Mouse (Mus musculus) forebrain, embryonic 12.5 days (tissue): ENCODE results near the gene Morn1. TPM values are rescaled to one million over a fixed set of nuclear protein-coding genes. Genes with fewer than 3 reads are reported as not detected.
A peak's percentile ranks its signal among the peaks of the same experiment; 100 is the strongest.

Experiments used
- ATAC-seq: fragments of 200-750 bp; cut with Nextera tagmentation; 2 replicates; pipeline ENCODE4 v1.8.0; 2017; ENCODE audit warnings: moderate TSS enrichment; ENCODE audit not compliant: low FRiP score
- H3K27ac ChIP-seq: fragments of 300-500 bp; sonication (generic); 2 replicates; pipeline ENCODE4 v1.5.1; 2016; ENCODE audit warnings: mild to moderate bottlenecking
- H3K27me3 ChIP-seq: fragments of 300-500 bp; sonication (generic); 2 replicates; pipeline ENCODE4 v1.6.1; 2016; ENCODE audit warnings: mild to moderate bottlenecking
- H3K36me3 ChIP-seq: fragments of 300-500 bp; sonication (generic); replicated peaks from 2 replicates; pipeline ENCODE4 v1.6.1; 2016; ENCODE audit warnings: mild to moderate bottlenecking
- H3K4me1 ChIP-seq: fragments of 300-500 bp; sonication (generic); 2 replicates; pipeline ENCODE4 v1.6.1; 2016
- H3K4me2 ChIP-seq: fragments of 300-500 bp; sonication (generic); 2 replicates; pipeline ENCODE4 v1.6.1; 2016; ENCODE audit warnings: mild to moderate bottlenecking, moderate library complexity
- H3K4me3 ChIP-seq: fragments of 300-500 bp; sonication (generic); replicated peaks from 2 replicates; pipeline ENCODE4 v1.5.1; 2016; ENCODE audit warnings: mild to moderate bottlenecking
- H3K9ac ChIP-seq: fragments of 300-500 bp; sonication (generic); 2 replicates; pipeline ENCODE4 v1.6.1; 2016; ENCODE audit warnings: mild to moderate bottlenecking
- H3K9me3 ChIP-seq: fragments of 300-500 bp; sonication (generic); 2 replicates; pipeline ENCODE4 v1.6.1; 2016
- WGBS: fragments of 180-500 bp; shearing (Covaris S2); methylation state at CpG from one replicate; pipeline ENCODE4 v1.1.7; 2016; 5-methylcytosine and 5-hydroxymethylcytosine counted together
- polyA plus RNA-seq: library from polyadenylated mRNA; unstranded; fragments of >200 nt; fragmentation: Nextera tagmentation; extraction: Ambion mirVana; gene quantifications from 2 replicates; pipeline ENCODE4 v1.2.1, GENCODE M21; 2016

Morn1 gene
- polyA plus RNA-seq, 1 experiment from 2014 or later: 6.9 TPM

GRCm38 (mm10) chr4:155146107-155146823 lies 59.9 kb downstream of the Morn1 start:
- Histone ChIP-seq H3K4me1 (peaks cover 41% of the 10 kb centered on the region), H3K4me2 (no peak overlapping the region), H3K27ac (no peak overlapping the region), H3K9me3 (no peaks in the 10 kb centered on the region), H3K27me3 (peaks cover 27% of the 10 kb centered on the region), H3K9ac (no peak overlapping the region), H3K36me3 (no peaks in the 10 kb centered on the region), H3K4me3 (no peak overlapping the region)
- WGBS: 77% methylated on average over 14 of the region's 14 CpGs
- ATAC-seq: no peak

GRCm38 (mm10) chr4:155148453-155148852 lies 62.1 kb downstream of the Morn1 start:
- H3K4me1 ChIP-seq: peaks cover 41% of the 10 kb centered on the region
- 0 out of 2 replicates have a peak, but pooled peaks cover under 1% of the 10 kb centered on the region for H3K36me3 ChIP-seq
- H3K4me3 ChIP-seq: no peak overlapping the region
- H3K9ac ChIP-seq: no peak overlapping the region; the same call in 1 of the 2 replicates
- H3K27me3 ChIP-seq: peaks cover 39% of the 10 kb centered on the region
- H3K4me2 ChIP-seq: no peak overlapping the region
- 87% methylated on average over 4 of the region's 4 CpGs for whole genome bisulfite sequencing
- H3K9me3 ChIP-seq: no peaks in the 10 kb centered on the region
- no peak for ATAC-seq
- no peak overlapping the region for H3K27ac ChIP-seq

DNA sequence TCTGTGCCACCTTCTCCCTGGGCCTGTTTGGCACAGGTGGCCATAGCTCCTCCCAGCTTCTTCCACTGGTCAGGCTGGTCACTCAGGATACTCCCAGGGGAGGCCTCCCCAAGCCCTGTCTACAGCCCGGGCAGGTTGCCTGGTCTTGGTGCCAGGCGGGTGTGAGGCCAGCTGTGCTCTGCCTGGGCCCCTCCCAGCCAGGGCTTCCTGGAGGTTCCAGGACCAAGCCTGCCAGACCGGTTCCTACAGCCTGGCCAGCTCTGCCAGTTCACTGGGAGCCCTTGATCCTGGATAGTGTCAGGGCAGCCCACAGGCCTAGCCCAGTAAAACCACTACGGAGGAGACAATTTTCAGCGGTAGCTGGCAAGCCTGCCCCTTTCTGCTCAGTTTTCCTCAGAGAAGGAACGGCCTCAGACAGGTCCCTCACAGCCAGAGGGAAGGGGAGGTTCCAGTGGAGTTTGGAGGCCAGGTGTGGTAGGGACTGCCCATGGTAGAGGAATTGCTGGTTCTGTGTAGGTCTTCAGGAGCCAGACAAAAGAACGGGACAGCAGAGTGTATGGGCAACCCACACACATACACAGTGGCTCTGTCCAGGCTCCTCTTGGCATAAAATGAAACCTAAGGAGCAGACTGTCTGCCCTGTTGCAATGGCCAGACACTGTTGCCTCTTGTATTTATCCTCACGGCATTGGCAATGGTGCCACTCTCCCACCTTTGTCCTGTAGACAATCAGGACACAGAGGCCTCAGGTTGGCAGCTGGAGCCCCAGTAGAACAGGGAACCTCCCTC lies 62.7 kb downstream of the Morn1 start:
- Histone ChIP-seq H3K36me3 (0 out of 2 replicates have a peak, but pooled peaks cover 5% of the 10 kb centered on the region), H3K4me1 (peaks cover 34% of the 10 kb centered on the region), H3K4me2 (no peak overlapping the region), H3K9ac (no peak overlapping the region; the same call in 1 of the 2 replicates), H3K27ac (no peak overlapping the region), H3K4me3 (no peak overlapping the region), H3K27me3 (peaks cover 39% of the 10 kb centered on the region), H3K9me3 (no peaks in the 10 kb centered on the region)
- ATAC-seq: no peak
- 84% methylated on average over 8 of the region's 8 CpGs for WGBS

DNA sequence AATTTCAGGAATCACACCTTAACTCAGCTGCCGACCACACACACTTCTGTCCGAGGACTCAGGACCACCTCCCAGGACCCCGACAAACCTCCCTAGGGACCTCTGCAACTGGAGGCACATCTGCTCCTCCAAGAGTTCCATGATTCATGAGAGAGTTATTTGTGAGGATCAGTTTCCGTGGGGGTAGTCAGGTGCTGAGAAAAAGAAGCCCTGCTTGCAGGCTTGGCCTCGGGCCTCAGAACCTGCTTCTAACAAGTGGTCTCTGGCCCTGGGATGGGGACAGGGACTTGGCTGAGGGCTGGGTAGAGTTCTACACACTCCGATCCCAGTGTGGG lies 63.5 kb downstream of the Morn1 start:
- Histone ChIP-seq H3K4me3 (no peak overlapping the region), H3K4me1 (peaks cover 26% of the 10 kb centered on the region), H3K9me3 (no peaks in the 10 kb centered on the region), H3K4me2 (peak overlapping the region; percentile 84; the same call in 1 of the 2 replicates), H3K27me3 (peaks cover 39% of the 10 kb centered on the region), H3K9ac (no peak overlapping the region; the same call in 1 of the 2 replicates), H3K27ac (no peak overlapping the region), H3K36me3 (peaks cover 12% of the 10 kb centered on the region)
- 83% methylated on average over 6 of the region's 6 CpGs for WGBS
- 0 out of 2 replicates have a peak, but pooled peaks have one; percentile 9 for ATAC-seq

DNA sequence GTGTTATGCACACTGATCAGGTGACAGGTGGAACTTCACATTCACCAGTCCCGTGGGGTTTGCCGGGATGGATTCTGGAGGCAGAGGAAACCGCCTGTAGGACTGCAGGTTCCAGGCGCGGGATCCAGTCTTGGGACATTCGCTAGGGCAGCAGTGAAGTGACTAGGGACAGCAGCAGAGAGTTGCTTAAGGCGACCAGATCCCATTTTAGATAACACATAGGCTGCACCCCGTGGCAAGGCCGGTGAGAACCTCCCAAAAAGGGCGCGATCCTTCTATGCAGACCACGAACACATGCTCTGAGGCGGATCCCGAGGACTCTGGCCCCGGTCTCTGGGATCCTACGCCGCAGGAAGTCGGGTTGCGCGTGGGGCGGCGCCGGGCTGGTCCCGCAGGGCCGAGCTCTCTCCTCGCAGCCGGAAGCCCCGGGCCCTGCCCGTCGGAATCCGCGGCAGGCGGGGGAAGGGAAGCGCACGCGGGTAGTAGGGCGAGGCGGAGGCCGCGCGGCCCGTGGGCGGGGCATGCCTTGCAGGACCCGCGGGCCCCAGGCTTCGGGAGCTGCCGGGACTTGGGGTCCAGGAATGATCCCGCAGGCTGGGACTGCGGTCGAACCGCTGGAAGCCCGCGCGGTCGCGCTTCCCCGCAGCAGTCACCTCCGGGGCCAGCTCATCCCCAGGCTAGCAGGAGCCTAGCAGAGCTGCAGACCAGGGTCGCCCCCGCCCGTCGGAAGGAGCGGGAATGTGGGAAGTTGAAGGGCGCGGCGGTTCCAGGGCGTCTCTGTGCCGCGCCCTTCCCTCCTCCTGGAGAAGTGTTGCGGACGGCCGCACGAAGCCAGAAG lies 64.1 kb downstream of the Morn1 start:
- Histone ChIP-seq H3K27ac (no peak overlapping the region), H3K27me3 (peaks cover 39% of the 10 kb centered on the region), H3K36me3 (peaks cover 18% of the 10 kb centered on the region), H3K4me3 (peak overlapping the region; percentile 44), H3K4me1 (peaks cover 23% of the 10 kb centered on the region), H3K9ac (peak overlapping the region; percentile 72), H3K4me2 (peak overlapping the region; percentile 84), H3K9me3 (no peaks in the 10 kb centered on the region)
- ATAC-seq: peak; percentile 75
- WGBS: 7% methylated on average over 58 of the region's 73 CpGs

DNA sequence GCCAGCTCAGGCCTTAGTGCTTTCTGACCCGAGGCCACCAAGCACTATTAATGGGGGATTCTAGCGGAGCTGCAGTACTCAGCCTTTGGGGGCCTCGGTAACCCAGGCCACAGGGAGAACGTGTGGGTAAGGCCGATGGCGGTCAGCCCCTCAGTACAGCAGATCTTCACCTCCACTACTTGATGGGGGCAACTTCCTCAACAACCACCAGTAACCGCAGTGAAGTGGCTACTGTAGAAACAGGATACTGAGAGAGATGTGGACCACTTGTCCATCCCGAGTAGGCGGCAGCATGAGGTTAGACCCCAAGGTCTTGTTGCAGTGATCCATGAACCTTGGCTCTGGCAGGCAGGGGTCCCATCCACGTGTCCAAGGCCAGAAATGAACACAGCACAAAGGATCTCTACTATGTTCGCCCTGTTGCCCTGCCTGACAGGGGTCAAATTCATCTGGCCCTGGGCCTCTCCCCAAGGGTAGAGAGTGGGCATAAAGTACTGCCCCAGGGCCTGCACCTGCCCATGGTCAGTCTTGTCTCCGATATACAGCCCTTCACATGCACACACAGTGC lies 64.9 kb downstream of the Morn1 start:
- peaks cover 25% of the 10 kb centered on the region for H3K36me3 ChIP-seq
- peaks cover 19% of the 10 kb centered on the region for H3K4me1 ChIP-seq
- peak overlapping the region; percentile 44 for H3K4me3 ChIP-seq
- WGBS: 57% methylated on average over 12 of the region's 12 CpGs
- peak overlapping the region; percentile 84 for H3K4me2 ChIP-seq
- peak overlapping the region; percentile 72; the same call in 1 of the 2 replicates for H3K9ac ChIP-seq
- peak overlapping the region; percentile 53; the same call in 1 of the 2 replicates for H3K27ac ChIP-seq
- peaks cover 39% of the 10 kb centered on the region for H3K27me3 ChIP-seq
- 0 out of 2 replicates have a peak, but pooled peaks have one; percentile 2 for ATAC-seq
- H3K9me3 ChIP-seq: no peaks in the 10 kb centered on the region

DNA sequence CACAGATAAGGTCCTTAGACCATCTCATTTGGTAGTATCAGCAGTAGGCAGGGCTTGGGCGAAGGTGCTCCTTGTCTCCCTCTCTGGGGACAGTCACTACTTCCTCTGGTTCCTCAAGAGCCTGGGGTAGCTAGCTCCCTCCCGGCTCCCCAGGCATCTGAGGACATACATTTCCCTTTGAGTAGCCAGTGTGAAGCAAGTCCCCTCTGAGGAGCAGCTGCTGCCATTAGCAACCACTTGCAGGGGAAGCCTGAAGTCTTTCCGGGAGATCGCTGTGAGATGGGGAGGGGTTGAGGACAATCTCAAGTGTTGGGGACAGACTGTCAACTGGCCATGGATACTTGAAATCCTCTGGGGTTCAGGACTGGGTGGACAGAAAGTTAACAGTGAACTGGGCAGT lies 65.5 kb downstream of the Morn1 start:
- Histone ChIP-seq H3K4me1 (peaks cover 17% of the 10 kb centered on the region), H3K4me2 (no peak overlapping the region), H3K4me3 (no peak overlapping the region), H3K27me3 (peaks cover 39% of the 10 kb centered on the region), H3K27ac (no peak overlapping the region), H3K9ac (no peak overlapping the region), H3K36me3 (peaks cover 30% of the 10 kb centered on the region), H3K9me3 (no peaks in the 10 kb centered on the region)
- no peak for ATAC-seq
- 79% methylated on average over 4 of the region's 4 CpGs for WGBS

GRCm38 (mm10) chr4:155152476-155152875 lies 66.1 kb downstream of the Morn1 start:
- Histone ChIP-seq H3K9ac (no peak overlapping the region), H3K36me3 (peaks cover 36% of the 10 kb centered on the region), H3K27ac (no peak overlapping the region), H3K9me3 (no peaks in the 10 kb centered on the region), H3K4me1 (peaks cover 17% of the 10 kb centered on the region), H3K4me3 (no peak overlapping the region), H3K27me3 (peaks cover 39% of the 10 kb centered on the region), H3K4me2 (no peak overlapping the region)
- ATAC-seq: no peak
- WGBS: 98% methylated on average over 6 of the region's 6 CpGs

- no peak overlapping the region for H3K4me3 ChIP-seq
- no peaks in the 10 kb centered on the region for H3K9me3 ChIP-seq
- no peak overlapping the region for H3K27ac ChIP-seq
- H3K27me3 ChIP-seq: peaks cover 34% of the 10 kb centered on the region
- H3K4me2 ChIP-seq: no peak overlapping the region
- peaks cover 17% of the 10 kb centered on the region for H3K4me1 ChIP-seq
- no peak for ATAC-seq
- H3K9ac ChIP-seq: no peak overlapping the region
- WGBS: 82% methylated on average over 3 of the region's 3 CpGs
- H3K36me3 ChIP-seq: peaks cover 47% of the 10 kb centered on the region
Observed at GRCm38 (mm10) chr4:155153389-155154072, 67.2 kb downstream of the Morn1 start.

GRCm38 (mm10) chr4:155154986-155155385 lies 68.6 kb downstream of the Morn1 start:
- H3K9ac ChIP-seq: no peak overlapping the region
- peaks cover 59% of the 10 kb centered on the region for H3K36me3 ChIP-seq
- H3K4me2 ChIP-seq: no peak overlapping the region
- H3K9me3 ChIP-seq: no peaks in the 10 kb centered on the region
- WGBS: 84% methylated on average over 11 of the region's 11 CpGs
- no peak overlapping the region for H3K4me3 ChIP-seq
- H3K27me3 ChIP-seq: peaks cover 21% of the 10 kb centered on the region
- ATAC-seq: no peak
- peak overlapping the region; percentile 25; the same call in 1 of the 2 replicates for H3K27ac ChIP-seq
- peaks cover 20% of the 10 kb centered on the region for H3K4me1 ChIP-seq

DNA sequence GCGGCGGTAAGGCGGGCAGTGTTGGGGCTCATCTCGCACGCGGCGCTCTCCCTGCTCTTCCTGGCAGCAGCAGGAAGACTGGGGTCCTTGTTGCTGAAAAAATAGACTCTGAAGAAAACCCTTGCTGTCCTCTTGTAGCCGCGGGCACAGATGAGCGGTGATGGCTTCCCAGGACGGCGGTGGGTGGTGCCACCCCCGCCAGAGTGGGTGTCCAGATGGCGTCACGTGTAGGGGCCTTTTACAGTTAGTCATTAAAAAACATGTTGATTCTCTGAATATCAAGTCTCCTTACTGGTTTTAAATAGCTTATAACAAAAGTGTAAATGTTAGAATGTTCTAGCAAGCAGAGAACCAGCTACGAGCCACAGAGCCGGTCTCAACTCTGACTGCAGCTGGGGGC lies 70.4 kb downstream of the Morn1 start:
- Histone ChIP-seq H3K9ac (no peak overlapping the region), H3K4me2 (no peak overlapping the region), H3K9me3 (no peaks in the 10 kb centered on the region), H3K4me3 (no peak overlapping the region), H3K27me3 (peaks cover 6% of the 10 kb centered on the region; the same call in 1 of the 2 replicates), H3K36me3 (peaks cover 59% of the 10 kb centered on the region), H3K27ac (no peak overlapping the region; the same call in 1 of the 2 replicates), H3K4me1 (peaks cover 12% of the 10 kb centered on the region; the same call in 1 of the 2 replicates)
- no peak for ATAC-seq
- 93% methylated on average over 17 of the region's 17 CpGs for WGBS
